Mouse (Mus musculus): ENCODE measurements at regions not wholly inside any gene's neighbourhood (a gene's known extent, or its start where the extent isn't known, plus 50 kb on each side); places are given as distances from the start of the nearest gene placed in this dataset.
A peak's percentile ranks its signal among the peaks of the same experiment; 100 is the strongest.
"Not testable (repeated sequence)": the region's sequence is repeated elsewhere in the genome, so short reads cannot be mapped to it uniquely, and the experiment has no call there.

DNA sequence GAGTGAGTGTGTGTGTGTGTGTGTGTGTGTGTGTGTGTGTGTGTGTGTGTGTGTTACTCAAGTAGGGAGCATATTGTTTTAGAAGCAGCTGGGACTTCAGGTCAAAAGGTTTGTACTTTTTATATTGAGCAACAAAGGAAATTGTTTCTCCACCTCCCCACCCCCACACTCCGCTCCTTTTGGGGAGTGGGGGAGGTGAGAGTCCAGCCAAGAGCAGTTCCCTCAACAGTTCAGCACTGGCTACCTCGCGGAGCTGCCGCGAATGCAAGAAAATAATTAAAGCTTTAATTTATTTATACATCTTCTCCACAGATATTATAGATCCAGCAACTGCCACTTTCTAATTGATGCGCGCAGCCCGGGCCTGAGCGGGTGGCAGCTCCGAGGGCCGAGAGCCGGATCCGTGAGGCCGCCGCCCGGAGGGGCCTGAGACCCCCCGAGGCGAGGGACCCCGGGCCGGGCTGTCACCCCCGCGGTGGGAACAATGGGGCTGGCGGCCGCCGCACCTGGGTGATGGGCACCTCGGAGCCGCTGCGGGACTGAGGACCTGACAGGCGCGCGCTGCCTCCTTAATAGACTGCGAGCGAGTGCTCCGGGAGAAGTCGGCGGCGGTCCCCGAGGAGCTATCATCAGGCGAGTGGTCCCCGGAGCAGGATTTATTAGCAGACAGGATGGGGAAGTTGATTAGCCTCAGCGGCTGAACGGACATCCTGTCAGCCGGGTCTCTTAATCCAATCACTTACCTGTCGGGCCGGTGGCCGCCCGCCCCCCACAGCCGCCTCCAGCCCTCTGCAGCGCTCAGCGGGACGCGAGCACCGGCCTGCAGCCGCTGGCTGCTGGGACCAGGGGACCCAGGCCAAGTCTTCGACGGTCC lies 124.4 kb downstream of the Melk start:
- Histone ChIP-seq H3K4me3 (peak overlapping the region; percentile 47), H3K27ac (no peak overlapping the region), H3K9ac (peak overlapping the region; percentile 60), H3K9me3 (replicated peaks) (no peaks in the 10 kb centered on the region), H3K27me3 (peaks cover 73% of the 10 kb centered on the region), H3K36me3 (ENCODE audit: poor library complexity, severe bottlenecking) (no peaks in the 10 kb centered on the region), H3K4me1 (peaks cover 10% of the 10 kb centered on the region), H3K4me2 (peak overlapping the region; percentile 77)
- WGBS: under 1% methylated on average over 55 of the region's 56 CpGs
- peak; percentile 45; the same call in 1 of the 2 replicates for ATAC-seq

DNA sequence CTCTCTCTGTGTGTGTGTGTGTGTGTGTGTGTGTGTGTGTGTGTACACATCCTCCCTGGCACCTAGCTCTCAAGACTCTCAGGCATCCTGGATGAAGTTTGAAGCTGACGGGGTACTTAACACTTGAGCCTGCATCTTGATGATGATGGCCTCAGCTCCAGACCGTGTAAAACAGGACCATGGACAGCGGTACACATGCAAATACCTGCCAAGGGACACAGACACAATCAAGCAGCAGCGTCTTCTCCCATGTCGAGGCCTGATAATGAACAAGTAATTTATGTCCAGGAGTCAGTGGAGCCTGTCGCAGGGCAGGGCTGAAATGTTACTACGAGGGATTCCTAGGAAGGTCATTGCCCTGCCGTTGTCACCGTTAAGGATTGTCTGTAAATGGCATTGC lies 133.9 kb downstream of the Melk start:
- no peaks in the 10 kb centered on the region for H3K36me3 ChIP-seq (ENCODE audit: poor library complexity, severe bottlenecking)
- ATAC-seq: no peak
- H3K4me1 ChIP-seq: no peaks in the 10 kb centered on the region
- H3K9me3 ChIP-seq (replicated peaks): no peaks in the 10 kb centered on the region
- H3K4me3 ChIP-seq: no peak overlapping the region
- H3K4me2 ChIP-seq: no peak overlapping the region
- no peak overlapping the region for H3K9ac ChIP-seq
- 0 out of 2 replicates have a peak, but pooled peaks cover 7% of the 10 kb centered on the region for H3K27me3 ChIP-seq
- no peak overlapping the region for H3K27ac ChIP-seq
- 38% methylated on average over 9 of the region's 9 CpGs for WGBS

DNA sequence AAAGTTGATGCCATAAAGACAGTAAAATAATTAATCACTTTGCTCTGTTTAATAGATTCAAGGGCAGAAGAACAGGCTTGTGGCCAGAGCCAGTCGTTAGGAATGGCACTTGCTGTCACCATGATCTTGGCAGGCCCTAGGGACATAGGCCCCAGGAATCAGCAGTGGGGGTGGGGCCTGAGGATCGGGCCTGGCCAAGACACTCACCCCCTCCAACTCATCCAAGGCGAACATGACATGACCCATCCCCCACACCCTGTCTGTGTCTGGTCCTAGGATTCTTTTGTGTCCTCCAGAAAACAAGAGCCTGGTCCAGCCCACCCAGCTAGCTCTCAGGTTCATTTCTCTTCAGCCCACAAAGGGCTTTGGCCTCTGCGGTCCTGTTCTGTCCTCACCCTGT lies 144.8 kb downstream of the Melk start:
- Histone ChIP-seq H3K27me3 (0 out of 2 replicates have a peak, but pooled peaks cover 5% of the 10 kb centered on the region), H3K4me2 (no peak overlapping the region), H3K9ac (no peak overlapping the region), H3K27ac (no peak overlapping the region), H3K36me3 (ENCODE audit: poor library complexity, severe bottlenecking) (no peaks in the 10 kb centered on the region), H3K4me3 (no peak overlapping the region), H3K9me3 (replicated peaks) (no peaks in the 10 kb centered on the region), H3K4me1 (peaks cover 10% of the 10 kb centered on the region)
- 22% methylated on average over 4 of the region's 4 CpGs for WGBS
- ATAC-seq: no peak

DNA sequence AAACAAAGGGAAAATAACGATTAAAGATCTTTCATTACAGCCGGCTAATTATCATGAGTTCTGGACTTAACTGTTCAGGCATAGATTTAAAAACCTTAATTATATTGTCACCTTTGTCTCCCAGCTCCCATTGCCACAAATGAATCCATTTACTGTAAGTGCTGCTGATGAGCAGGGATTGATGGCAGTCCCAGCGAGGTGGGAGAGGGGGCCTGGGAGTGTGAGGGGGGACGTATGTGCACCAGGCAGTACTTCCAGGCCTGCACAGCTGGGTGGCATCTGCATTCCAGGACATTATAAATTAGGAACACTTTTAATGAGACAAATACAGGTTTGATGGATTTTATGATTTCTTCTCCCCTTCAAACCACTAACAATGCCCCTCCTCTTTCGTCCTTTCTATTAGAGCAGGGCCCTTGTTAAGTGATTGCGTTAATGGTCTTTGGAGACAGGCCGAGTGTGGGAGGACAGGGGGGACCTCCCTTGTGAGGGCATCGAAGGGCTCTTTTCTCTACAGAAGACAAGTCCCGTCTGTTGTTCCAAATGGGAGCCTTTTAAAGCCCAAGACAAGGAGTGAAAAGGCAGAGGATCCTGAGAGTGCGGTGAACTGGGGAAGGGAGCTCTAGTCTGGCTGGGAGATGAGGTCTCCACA lies 150.3 kb downstream of the Melk start:
- Histone ChIP-seq H3K36me3 (ENCODE audit: poor library complexity, severe bottlenecking) (no peaks in the 10 kb centered on the region), H3K4me2 (no peak overlapping the region), H3K27ac (peak overlapping the region; percentile 54; the same call in 1 of the 2 replicates), H3K27me3 (0 out of 2 replicates have a peak, but pooled peaks cover 2% of the 10 kb centered on the region), H3K9ac (no peak overlapping the region), H3K4me3 (no peak overlapping the region), H3K9me3 (replicated peaks) (no peaks in the 10 kb centered on the region), H3K4me1 (peaks cover 35% of the 10 kb centered on the region)
- peak; percentile 70; the same call in 1 of the 2 replicates for ATAC-seq
- 12% methylated on average over 10 of the region's 10 CpGs for WGBS

DNA sequence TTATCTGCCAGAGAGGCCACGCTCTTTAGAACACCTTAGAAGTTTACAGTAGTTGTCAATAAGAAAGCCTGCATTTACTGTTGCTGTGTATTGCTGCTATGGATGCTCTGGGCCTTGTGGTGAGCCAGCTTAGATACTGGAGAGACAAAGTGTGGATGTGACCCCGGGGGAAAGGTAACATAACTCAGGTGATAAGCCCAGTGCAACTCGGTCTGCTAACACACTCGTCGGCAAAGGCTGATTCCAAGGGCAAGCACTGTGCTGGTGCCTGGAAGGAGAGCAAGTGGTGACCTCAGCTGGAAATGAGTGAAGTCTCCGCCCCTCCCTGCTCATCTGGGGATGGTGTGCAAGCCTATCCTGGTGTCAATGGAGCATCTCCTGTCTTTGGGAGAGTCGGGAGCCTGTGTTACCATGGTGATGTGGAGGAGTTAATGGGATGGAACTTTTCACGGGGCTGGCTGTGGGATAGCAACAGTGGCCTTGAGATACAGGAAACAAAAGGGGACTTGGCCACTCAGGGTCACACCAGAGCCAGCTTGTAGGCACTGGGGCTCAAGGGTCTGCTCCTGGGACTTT lies 151.5 kb downstream of the Melk start:
- no peak overlapping the region for H3K4me3 ChIP-seq
- H3K4me2 ChIP-seq: no peak overlapping the region
- H3K9me3 ChIP-seq (replicated peaks): no peaks in the 10 kb centered on the region
- WGBS: 56% methylated on average over 8 of the region's 8 CpGs
- no peak; the same call in 1 of the 2 replicates for ATAC-seq
- H3K4me1 ChIP-seq: peaks cover 35% of the 10 kb centered on the region
- H3K27me3 ChIP-seq: no peaks in the 10 kb centered on the region
- H3K9ac ChIP-seq: no peak overlapping the region
- H3K27ac ChIP-seq: no peak overlapping the region
- H3K36me3 ChIP-seq (ENCODE audit: poor library complexity, severe bottlenecking): no peaks in the 10 kb centered on the region

DNA sequence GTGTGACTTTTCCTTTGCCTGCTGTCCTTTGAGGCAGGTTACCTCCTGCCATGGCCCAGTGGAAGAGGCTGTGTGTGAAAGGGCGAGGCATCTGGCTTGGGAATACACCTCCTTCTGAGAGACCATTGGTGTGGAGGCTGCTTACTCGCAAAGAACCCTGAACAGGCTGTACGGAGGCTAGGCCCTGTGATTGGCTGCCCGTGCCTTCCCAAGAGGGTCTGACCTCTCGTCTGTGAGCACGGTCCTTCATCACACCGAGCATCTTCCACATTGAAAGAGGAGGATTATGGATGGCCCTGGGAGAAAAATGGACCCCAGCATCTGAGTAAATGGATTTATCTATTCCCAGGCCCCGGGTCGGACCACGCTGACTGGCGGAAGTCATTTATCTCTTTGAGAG lies 152.9 kb downstream of the Melk start:
- no peak overlapping the region for H3K27ac ChIP-seq
- 91% methylated on average over 11 of the region's 11 CpGs for WGBS

DNA sequence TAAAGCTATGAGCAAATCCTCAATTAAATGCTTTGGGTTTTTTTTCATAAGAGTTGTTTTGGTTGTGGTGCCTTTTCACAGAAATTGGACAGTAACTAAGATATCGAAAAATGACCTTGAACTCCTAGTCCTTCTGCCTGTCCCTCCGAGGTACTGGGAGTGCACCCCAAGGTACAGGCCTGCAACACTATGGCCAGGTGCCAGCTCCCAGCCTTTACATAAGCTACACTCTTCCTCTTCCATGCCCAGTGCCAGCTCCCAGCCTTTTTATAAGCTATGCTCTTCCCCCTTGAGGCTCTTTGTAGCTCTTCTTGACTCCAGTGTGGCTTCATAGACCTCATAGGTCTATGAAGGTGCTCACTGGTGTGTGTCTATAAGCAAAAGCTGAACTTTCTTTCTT lies 155.2 kb downstream of the Melk start:
- Histone ChIP-seq H3K4me2 (no peak overlapping the region), H3K4me3 (no peak overlapping the region), H3K36me3 (ENCODE audit: poor library complexity, severe bottlenecking) (no peaks in the 10 kb centered on the region), H3K4me1 (peaks cover 22% of the 10 kb centered on the region), H3K27ac (no peak overlapping the region), H3K27me3 (no peaks in the 10 kb centered on the region), H3K9ac (no peak overlapping the region), H3K9me3 (replicated peaks) (no peaks in the 10 kb centered on the region)
- ATAC-seq: no peak
- WGBS: 98% methylated on average over 2 of the region's 2 CpGs

More for the DNA sequence above, 152.9 kb downstream of the Melk start:
- Histone ChIP-seq H3K36me3 (ENCODE audit: poor library complexity, severe bottlenecking) (no peaks in the 10 kb centered on the region), H3K4me2 (no peak overlapping the region), H3K4me1 (peaks cover 35% of the 10 kb centered on the region), H3K9ac (no peak overlapping the region), H3K27me3 (no peaks in the 10 kb centered on the region), H3K4me3 (no peak overlapping the region), H3K9me3 (replicated peaks) (no peaks in the 10 kb centered on the region)
- no peak for ATAC-seq

DNA sequence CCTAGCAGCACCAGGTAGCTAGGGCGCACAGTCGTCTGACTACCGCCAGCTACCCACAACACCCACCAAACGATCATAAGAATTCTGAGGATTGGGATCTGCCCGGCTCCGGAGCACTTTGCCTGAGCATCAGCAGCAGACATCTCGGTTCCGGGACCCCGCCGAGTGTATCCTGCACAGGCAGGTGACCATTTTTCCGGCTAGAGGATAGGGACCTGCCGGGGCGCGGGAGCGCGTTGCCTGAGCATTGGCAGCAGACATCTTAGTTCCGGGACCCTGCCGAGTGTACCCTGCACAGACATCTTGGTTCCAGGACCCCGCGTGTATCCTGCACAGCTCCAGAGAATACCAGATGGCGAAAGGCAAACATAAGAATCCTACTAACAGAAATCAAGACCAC lies 172.8 kb downstream of the Melk start:
- WGBS: 95% methylated on average over 21 of the region's 21 CpGs
- not testable (repeated sequence) for ATAC-seq; H3K4me3 ChIP-seq; H3K9ac ChIP-seq; H3K36me3 ChIP-seq (ENCODE audit: poor library complexity, severe bottlenecking); H3K27ac ChIP-seq; H3K4me1 ChIP-seq; H3K27me3 ChIP-seq; H3K9me3 ChIP-seq (replicated peaks); H3K4me2 ChIP-seq
